Mouse (Mus musculus) heart, embryonic 14.5 days (tissue): ENCODE measurements around the gene Hacd2. TPM values are rescaled to one million over a fixed set of nuclear protein-coding genes. Genes with fewer than 3 reads are reported as not detected.

ENCODE experiments used
- ATAC-seq: fragments of 200-750 bp; cut with Nextera tagmentation; 2 replicates; pipeline ENCODE4 v1.8.0; 2017; ENCODE audit warnings: low read depth, moderate TSS enrichment; ENCODE audit not compliant: insufficient number of reproducible peaks, insufficient read depth, low FRiP score
- H3K27ac ChIP-seq, 2 experiments: fragments of 200-500 bp in 1 of 2; fragments of 300-500 bp in 1 of 2; sonication (generic) in 1 of 2; replicated peaks in 1 of 2; 2 replicates each; pipeline ENCODE4 v1.5.1; 2012 to 2014; ENCODE audit warnings: low read depth in 2 of 2, low read length in 2 of 2, control low read depth in 1 of 2, mild to moderate bottlenecking in 1 of 2, mixed read lengths in 1 of 2; ENCODE audit not compliant: control insufficient read depth in 1 of 2, insufficient read depth in 1 of 2
- H3K27me3 ChIP-seq: fragments of 300-500 bp; sonication (generic); 2 replicates; pipeline ENCODE4 v1.6.1; 2014; ENCODE audit warnings: mild to moderate bottlenecking, low read length, control low read depth; ENCODE audit not compliant: control insufficient read depth, insufficient read depth
- H3K36me3 ChIP-seq: fragments of 300-500 bp; sonication (generic); 2 replicates; pipeline ENCODE4 v1.6.1; 2014; ENCODE audit warnings: mild to moderate bottlenecking, control low read depth, low read length, mixed read lengths; ENCODE audit not compliant: control insufficient read depth, insufficient read depth
- H3K4me1 ChIP-seq, 2 experiments: fragments of 200-500 bp in 1 of 2; fragments of 300-500 bp in 1 of 2; sonication (generic) in 1 of 2; 2 replicates each; pipeline ENCODE4 v1.6.1; 2012 to 2014; ENCODE audit warnings: low read length in 2 of 2, control low read depth in 1 of 2, mixed read lengths in 1 of 2; ENCODE audit not compliant: control insufficient read depth in 2 of 2, insufficient read depth in 2 of 2
- H3K4me2 ChIP-seq: fragments of 300-500 bp; sonication (generic); 2 replicates; pipeline ENCODE4 v1.6.1; 2014; ENCODE audit warnings: mild to moderate bottlenecking, low read length
- H3K4me3 ChIP-seq, 2 experiments: fragments of 200-500 bp in 1 of 2; fragments of 300-500 bp in 1 of 2; sonication (generic) in 1 of 2; 2 replicates each; pipeline ENCODE4 v1.5.1; 2012 to 2014; ENCODE audit warnings: low read length in 2 of 2, mild to moderate bottlenecking in 2 of 2, control low read depth in 1 of 2, low read depth in 1 of 2, moderate library complexity in 1 of 2; ENCODE audit not compliant: control insufficient read depth in 1 of 2, insufficient read depth in 1 of 2
- H3K9ac ChIP-seq: fragments of 300-500 bp; sonication (generic); 2 replicates; pipeline ENCODE4 v1.6.1; 2014; ENCODE audit warnings: mild to moderate bottlenecking, low read length
- H3K9me3 ChIP-seq: fragments of 300-500 bp; sonication (generic); 2 replicates; pipeline ENCODE4 v1.6.1; 2016; ENCODE audit warnings: low read length, control low read depth; ENCODE audit not compliant: control insufficient read depth
- WGBS: fragments of 180-500 bp; shearing (Covaris S2); extraction: QIAGEN DNeasy Blood & Tissue Kit; methylation state at CpG from one replicate; pipeline ENCODE4 v1.1.7; 2014; 5-methylcytosine and 5-hydroxymethylcytosine counted together
- polyA plus RNA-seq: library from polyadenylated mRNA; unstranded; fragments of >200 nt; fragmentation: Nextera tagmentation; extraction: Ambion mirVana; gene quantifications from 2 replicates; pipeline ENCODE4 v1.2.1, GENCODE M21; 2014

Hacd2 gene
- polyA plus RNA-seq, 1 experiment from 2014 or later: 32.9 TPM

DNA sequence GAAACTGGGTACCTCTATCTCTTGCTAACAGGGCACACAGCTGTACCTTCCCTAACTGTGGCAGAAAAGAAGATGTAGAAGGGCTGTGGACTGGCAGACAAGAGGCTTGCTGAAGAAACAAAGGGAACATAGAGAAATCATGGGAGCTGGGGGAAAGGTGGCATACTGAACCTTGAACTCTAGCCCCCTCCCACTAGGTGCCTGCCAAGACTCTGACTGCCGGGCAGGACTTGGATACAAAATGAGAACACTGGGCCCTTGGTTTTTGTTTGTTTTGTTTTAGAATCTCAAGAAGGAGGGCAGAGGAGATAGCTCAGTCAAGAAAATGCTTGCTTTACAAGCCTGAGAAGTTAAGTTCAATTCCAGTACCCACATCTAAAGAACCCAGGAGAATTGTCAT lies 14.9 kb upstream of the Hacd2 start:
- WGBS: 70% methylated on average over 1 of the region's 1 CpGs
- ATAC-seq: no peak

DNA sequence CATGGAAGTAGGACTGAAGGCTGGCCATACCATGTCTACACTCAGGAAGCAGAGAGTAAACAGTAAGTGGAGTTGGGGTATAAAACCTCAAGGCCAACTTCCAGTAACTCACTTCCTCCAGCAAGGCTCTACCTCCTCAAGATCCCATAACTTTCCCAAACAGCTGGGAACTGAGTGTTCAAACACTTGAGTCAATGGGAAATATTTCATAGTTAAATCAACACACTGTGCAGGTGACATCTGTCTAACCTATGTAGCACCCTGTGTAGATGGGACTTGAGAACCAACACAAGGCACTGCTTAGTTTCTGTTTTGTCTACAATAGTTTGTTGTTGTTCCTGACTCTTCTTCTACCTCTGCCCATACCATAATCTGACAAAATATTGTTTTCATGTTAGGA lies 13.8 kb upstream of the Hacd2 start:
- peaks cover 4% of the 10 kb centered on the region; the same call in 1 of the 2 replicates for H3K27me3 ChIP-seq
- ATAC-seq: no peak

More for the DNA sequence above, 14.9 kb upstream of the Hacd2 start:
- Histone ChIP-seq H3K9ac (no peak overlapping the region), H3K9me3 (no peaks in the 10 kb centered on the region), H3K36me3 (no peaks in the 10 kb centered on the region), H3K27ac (no peak overlapping the region), H3K4me3 (no peak overlapping the region), H3K4me2 (no peak overlapping the region), H3K27me3 (peaks cover 4% of the 10 kb centered on the region; the same call in 1 of the 2 replicates), H3K4me1 (no peaks in the 10 kb centered on the region)

DNA sequence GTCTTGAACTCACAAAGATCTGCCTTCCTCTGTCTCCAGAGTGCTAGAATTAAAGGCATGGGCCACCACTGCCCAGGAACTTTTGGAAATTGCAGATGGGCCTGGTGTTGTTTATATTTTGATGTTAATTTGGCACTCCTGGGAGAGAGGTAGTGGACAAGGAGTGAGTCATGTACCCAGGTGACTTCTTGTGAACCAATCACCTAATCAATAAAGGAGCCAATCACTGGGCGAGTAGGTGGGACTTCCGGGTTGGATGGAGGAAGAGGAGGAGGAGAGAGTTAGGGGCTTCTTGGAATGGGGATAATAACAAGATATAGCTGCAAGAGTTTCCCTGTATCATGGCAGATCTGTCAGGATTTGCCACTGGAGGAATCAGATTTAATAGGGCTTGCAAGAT lies 8.7 kb upstream of the Hacd2 start:
- peaks cover 8% of the 10 kb centered on the region for H3K27me3 ChIP-seq
- no peak for ATAC-seq

More for the DNA sequence above, 13.8 kb upstream of the Hacd2 start:
- Histone ChIP-seq H3K4me1 (no peaks in the 10 kb centered on the region), H3K4me2 (no peak overlapping the region), H3K9ac (no peak overlapping the region), H3K36me3 (no peaks in the 10 kb centered on the region), H3K4me3 (no peak overlapping the region), H3K27ac (no peak overlapping the region), H3K9me3 (no peaks in the 10 kb centered on the region)

DNA sequence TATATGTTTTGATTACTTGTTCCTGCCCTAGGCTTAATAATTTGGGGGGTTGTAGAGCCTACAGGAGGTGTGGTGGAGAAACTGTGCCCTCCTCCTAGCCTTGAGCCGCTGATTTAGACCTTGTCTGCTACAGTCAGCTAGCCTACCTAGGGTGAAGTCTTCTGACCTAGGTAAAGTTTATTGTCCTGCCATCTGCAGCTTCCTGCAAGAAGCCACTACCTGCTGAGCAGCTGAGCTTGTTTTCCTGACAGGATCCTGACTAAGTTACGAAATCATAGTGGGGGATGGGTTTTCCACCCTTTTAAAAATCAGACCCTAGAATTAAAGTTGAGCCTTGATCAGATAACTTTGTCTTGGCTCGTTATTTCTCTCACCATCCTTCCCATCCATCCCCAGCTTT lies 5.7 kb upstream of the Hacd2 start:
- WGBS: 60% methylated on average over 3 of the region's 3 CpGs
- Histone ChIP-seq H3K4me1 (no peaks in the 10 kb centered on the region), H3K4me2 (no peak overlapping the region), H3K4me3 (no peak overlapping the region), H3K27ac (no peak overlapping the region), H3K27me3 (peaks cover 5% of the 10 kb centered on the region), H3K36me3 (no peaks in the 10 kb centered on the region), H3K9me3 (0 out of 2 replicates have a peak, but pooled peaks cover 7% of the 10 kb centered on the region), H3K9ac (no peak overlapping the region)
- ATAC-seq: no peak

More for the DNA sequence above, 8.7 kb upstream of the Hacd2 start:
- Histone ChIP-seq H3K4me1 (no peaks in the 10 kb centered on the region), H3K36me3 (no peaks in the 10 kb centered on the region), H3K9me3 (0 out of 2 replicates have a peak, but pooled peaks cover 7% of the 10 kb centered on the region), H3K4me3 (no peak overlapping the region), H3K9ac (no peak overlapping the region), H3K4me2 (no peak overlapping the region), H3K27ac (no peak overlapping the region)
- 76% methylated on average over 2 of the region's 2 CpGs for WGBS

DNA sequence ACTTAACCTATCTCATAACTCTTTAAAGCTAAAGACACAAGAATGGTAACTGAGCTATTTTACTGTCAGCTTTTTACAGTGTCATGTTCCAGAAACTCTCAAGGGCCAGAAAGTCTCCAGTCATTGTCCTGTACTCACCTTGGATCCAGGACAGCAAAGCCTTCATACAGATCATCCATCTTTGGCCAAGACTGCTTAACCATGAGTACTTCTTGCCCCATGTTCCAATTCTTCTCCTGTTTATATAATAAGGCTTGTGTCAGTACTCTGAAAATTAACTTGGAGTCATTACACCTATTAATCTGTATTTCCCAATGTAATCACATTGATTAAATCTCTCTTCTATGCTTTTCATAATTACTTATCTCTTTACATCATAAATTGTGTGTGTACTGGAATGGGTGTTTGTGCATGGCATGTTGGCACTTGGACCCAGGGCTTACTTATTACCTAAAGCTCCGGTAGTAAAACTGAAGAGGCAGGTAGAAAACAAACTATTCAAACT lies 3.7 kb upstream of the Hacd2 start:
- peaks cover 5% of the 10 kb centered on the region for H3K27me3 ChIP-seq
- WGBS: 76% methylated on average over 1 of the region's 1 CpGs
- 0 out of 2 replicates have a peak, but pooled peaks cover 7% of the 10 kb centered on the region for H3K9me3 ChIP-seq
- H3K27ac ChIP-seq: no peak overlapping the region
- no peak overlapping the region for H3K9ac ChIP-seq
- H3K4me2 ChIP-seq: no peak overlapping the region
- no peak overlapping the region for H3K4me3 ChIP-seq
- H3K4me1 ChIP-seq: peaks cover 0 to 3% of the 10 kb centered on the region in 2 experiments; a peak in 1 of 4 replicates
- ATAC-seq: no peak
- H3K36me3 ChIP-seq: no peaks in the 10 kb centered on the region

DNA sequence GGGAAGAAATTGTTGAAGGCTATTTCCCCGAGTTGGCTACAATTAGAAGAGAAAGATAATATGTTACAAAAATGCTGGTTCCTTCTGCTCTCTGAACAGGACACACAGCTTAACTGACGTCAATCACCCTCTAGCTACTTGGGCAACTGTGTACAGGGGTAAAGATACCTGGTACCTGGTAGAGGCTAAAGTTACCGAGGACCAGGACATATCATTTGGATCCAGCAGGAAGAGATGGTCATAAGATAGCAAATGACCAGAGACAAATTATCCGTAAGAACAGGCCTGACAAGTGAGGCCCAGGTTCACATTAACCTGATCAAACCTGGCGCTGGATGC lies 356 bp upstream of the Hacd2 start:
- ATAC-seq: peak; percentile 7; the same call in 1 of the 2 replicates
- no peak overlapping the region for H3K27ac ChIP-seq
- peaks cover 12% of the 10 kb centered on the region for H3K36me3 ChIP-seq
- peaks cover 5% of the 10 kb centered on the region for H3K27me3 ChIP-seq
- WGBS: 52% methylated on average over 5 of the region's 5 CpGs
- H3K4me3 ChIP-seq: peak overlapping the region; percentile 87 to 93
- no peaks in the 10 kb centered on the region for H3K9me3 ChIP-seq
- peak overlapping the region; percentile 83 for H3K4me2 ChIP-seq
- H3K4me1 ChIP-seq: peaks cover 0 to 6% of the 10 kb centered on the region in 2 experiments; a peak in 1 of 4 replicates
- H3K9ac ChIP-seq: no peak overlapping the region

DNA sequence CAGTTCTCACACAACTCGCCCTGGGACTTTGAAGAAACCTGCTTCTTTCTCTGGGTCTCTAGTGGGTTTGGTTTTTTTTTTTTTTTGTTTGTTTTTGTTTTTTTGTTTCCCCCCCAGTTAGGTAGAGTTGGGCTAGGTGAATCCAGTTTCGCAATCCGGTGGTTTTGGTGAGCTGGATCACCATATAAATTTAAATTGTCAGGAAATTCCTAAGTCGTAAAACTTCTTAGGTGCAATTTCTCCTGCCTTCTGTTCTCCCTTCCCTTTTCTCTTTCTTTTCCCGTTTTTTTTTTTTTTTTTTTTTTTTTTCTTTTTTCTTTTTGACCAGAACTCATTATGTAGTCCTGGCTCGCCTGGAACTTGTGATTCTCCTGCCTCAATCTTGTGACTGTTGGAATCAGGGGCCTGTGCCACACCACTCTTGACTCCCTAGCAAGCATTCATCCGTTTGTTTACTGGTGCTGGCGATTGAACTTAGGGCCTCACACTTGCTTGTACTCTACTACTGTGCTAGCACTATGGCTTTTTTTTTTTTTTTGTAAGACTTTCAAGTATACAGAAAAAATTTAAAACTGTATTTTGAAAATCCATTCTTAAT lies 1.0 kb downstream of the Hacd2 start:
- Histone ChIP-seq H3K9ac (peak overlapping the region; percentile 93), H3K4me1 (peaks cover 0 to 6% of the 10 kb centered on the region in 2 experiments; a peak in 1 of 4 replicates), H3K27ac (peak overlapping the region; percentile 17 to 83; a peak in 2 of 4 replicates), H3K4me3 (peak overlapping the region; percentile 87 to 93), H3K4me2 (peak overlapping the region; percentile 83), H3K36me3 (peaks cover 12% of the 10 kb centered on the region), H3K9me3 (no peaks in the 10 kb centered on the region), H3K27me3 (peaks cover 2% of the 10 kb centered on the region; the same call in 1 of the 2 replicates)
- no peak for ATAC-seq
- WGBS: 12% methylated on average over 8 of the region's 8 CpGs
